Mouse (Mus musculus) skeletal muscle tissue, postnatal 0 days (tissue): ENCODE data around the gene Nanog. TPM values are rescaled to one million over a fixed set of nuclear protein-coding genes. Genes with fewer than 3 reads are reported as not detected.

Source experiments
- polyA plus RNA-seq: library from polyadenylated mRNA; unstranded; fragments of >200 nt; fragmentation: Nextera tagmentation; extraction: Ambion mirVana; gene quantifications from 2 replicates; pipeline ENCODE4 v1.2.1, GENCODE M21; 2015

Nanog gene
- polyA plus RNA-seq: 0.06 TPM in 1 of 2 replicates, not detected in the other

GRCm38 (mm10) chr6:122707036-122707800, at the start of gene Nanog:
Gene Nanog, plus strand, starts transcription at chr6:122707489.

Other genes starting within 250 kb of the Nanog start
- 0.38 and 0.48 TPM in 2 replicates for gene Rimklb, start 208.7 kb upstream of the Nanog start, polyA plus RNA-seq
- 270 and 326 TPM in 2 replicates for gene Mfap5, start 201.6 kb upstream of the Nanog start, polyA plus RNA-seq
- gene Aicda, start 153.7 kb upstream of the Nanog start, polyA plus RNA-seq: not detected in 2 replicates
- gene Apobec1, start 105.0 kb upstream of the Nanog start, polyA plus RNA-seq: 2.3 and 3.5 TPM in 2 replicates
- gene Gdf3, start 97.4 kb upstream of the Nanog start, polyA plus RNA-seq: not detected in 2 replicates
- not detected in 2 replicates for gene Dppa3, start 81.1 kb upstream of the Nanog start, polyA plus RNA-seq
- gene Slc2a3, start 94.2 kb downstream of the Nanog start, polyA plus RNA-seq: 1.9 and 2.5 TPM in 2 replicates
- gene Foxj2, start 112.4 kb downstream of the Nanog start, polyA plus RNA-seq: 4.7 TPM in 2 replicates
- gene C3ar1, start 148.7 kb downstream of the Nanog start, polyA plus RNA-seq: 3.0 and 4.0 TPM in 2 replicates
- gene Necap1, start 167.0 kb downstream of the Nanog start, polyA plus RNA-seq: 37.1 and 37.5 TPM in 2 replicates
- gene Clec4a1, start 214.4 kb downstream of the Nanog start, polyA plus RNA-seq: 5.4 and 7.2 TPM in 2 replicates
- gene Clec4a3, start 245.0 kb downstream of the Nanog start, polyA plus RNA-seq: 5.7 and 6.4 TPM in 2 replicates